Mouse (Mus musculus) G1E-ER4 (cell line): ENCODE measurements around the gene Gjb5. TPM values are rescaled to one million over a fixed set of nuclear protein-coding genes. Genes with fewer than 3 reads are reported as not detected.

Experiments
- GATA1 ChIP-seq: IDR thresholded peaks from one replicate; pipeline ENCODE4 v1.8.0; 2012; ENCODE audit warnings: low read length, inconsistent platforms
- polyA plus RNA-seq: library from polyadenylated mRNA; stranded (reverse); fragments of >175 nt; gene quantifications from 2 replicates; pipeline ENCODE4 v1.2.3, GENCODE M21; 2012

Gene Gjb5
- polyA plus RNA-seq, 1 experiment, result not detected

DNA sequence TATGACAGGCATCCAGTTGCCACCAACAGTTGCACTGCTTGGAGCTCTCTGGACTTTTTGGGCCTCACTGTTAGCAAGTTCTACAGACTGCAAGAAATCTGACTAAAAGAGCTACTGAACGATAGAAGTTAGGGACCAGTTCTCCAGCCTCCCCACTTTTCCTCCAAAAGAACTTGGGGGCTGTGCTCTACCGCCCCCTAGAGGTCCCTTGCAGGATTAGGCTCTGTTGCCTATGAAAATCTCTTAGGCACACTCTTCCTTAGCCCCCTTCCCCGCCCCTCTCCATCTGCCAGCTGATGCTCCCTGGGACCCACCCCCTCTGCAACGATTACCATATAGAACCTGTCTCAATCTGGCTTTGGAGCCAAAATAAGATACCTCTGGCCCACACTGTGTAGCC lies 5.3 kb upstream of the Gjb5 start:
- no peak for TF ChIP-seq GATA1

- no peak for TF ChIP-seq GATA1
These were observed 4.5 kb upstream of the Gjb5 start for GRCm38 (mm10) chr4:127362520-127362919.

GRCm38 (mm10) chr4:127354506-127355485 lies 3.2 kb downstream of the Gjb5 start:
- no peak for TF ChIP-seq GATA1

DNA sequence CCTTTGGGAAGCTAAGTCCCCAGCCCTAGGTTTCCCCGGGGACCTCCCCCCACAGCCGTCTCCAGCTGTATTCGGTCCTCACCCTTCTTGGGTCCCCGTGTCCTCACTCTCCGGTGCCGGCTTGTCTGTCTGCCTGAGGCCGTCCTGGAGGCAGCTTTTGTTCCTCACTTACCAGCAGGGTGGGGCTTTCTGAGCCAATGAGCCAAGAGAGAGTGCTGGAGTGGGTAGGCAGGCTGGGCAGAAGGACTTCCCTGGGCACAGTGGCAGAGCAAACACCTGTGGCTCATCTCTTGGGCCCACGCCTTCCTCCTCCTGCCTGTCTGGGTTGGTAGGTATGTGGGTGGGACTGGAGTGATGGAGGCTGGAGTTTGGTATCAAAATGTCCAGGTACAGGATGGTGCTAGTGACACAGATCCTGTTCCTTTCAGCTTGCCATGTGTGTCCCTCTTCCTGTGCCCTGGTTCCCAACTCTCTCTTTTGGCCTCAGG lies 4.0 kb downstream of the Gjb5 start, which contains the start of gene Gjb4:
Gene Gjb4, minus strand, starts transcription at position 131 of the 488 bp plus-strand sequence.
- TF ChIP-seq GATA1, result no peak

- TF ChIP-seq GATA1, result no peak
These were observed 5.4 kb downstream of the Gjb5 start for GRCm38 (mm10) chr4:127352594-127352993.

DNA sequence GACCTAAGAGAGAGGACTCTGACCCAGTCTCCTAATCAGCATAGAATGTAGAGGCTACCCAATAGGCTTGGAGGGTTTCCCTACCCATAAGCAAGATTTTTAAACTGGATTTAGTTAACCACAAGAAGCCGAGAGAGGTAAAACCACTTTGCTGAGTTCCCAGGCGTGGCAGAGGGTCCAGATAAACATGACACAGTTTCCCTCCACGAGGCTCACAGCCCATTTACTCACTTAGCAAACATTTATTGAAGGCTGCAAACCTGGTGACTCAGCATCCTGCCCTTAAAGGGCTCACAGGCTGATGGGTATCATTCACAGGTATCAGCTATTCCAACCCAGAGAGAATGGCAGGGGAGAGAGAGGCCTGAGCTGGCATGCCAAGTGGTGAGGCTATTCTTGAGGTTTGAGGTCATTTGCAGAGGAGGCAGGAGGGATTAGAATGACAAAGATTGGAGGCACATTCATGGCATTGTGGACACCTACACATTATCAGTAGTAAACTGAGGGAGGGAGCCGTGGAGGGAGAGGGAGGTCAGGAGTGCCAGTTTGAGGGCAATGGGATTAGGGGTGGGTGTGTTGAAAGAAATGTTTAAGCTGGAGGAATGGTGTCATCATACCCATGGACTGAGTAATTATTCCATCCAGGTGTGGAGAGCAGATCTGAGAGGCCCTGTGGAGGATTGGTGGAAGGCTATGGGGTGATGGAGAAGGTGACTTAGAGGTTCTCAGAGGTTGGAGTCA lies 8.3 kb downstream of the Gjb5 start:
- no peak for TF ChIP-seq GATA1

- no peak for TF ChIP-seq GATA1
These were observed 13.0 kb downstream of the Gjb5 start for GRCm38 (mm10) chr4:127345000-127345399.

DNA sequence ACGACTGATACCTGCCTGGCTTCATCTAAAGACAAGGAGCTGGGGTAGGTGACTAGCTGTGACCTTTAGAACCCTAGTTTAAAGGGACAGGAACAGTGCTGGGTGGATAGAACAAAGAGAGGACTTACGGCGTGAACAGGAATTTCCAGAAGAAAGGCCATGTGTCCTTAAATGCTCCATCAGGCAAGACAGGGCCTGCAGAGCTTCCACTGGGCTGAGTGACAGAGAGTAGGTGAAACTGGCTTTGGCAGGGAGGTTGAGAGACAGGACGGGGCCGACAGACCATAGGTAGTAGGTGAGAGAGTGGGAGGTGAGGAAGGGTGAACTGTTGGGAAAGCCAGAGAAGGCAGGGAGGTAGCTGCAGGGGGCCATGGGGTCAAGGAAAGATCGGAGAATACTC lies 16.6 kb downstream of the Gjb5 start:
- TF ChIP-seq GATA1, result no peak

DNA sequence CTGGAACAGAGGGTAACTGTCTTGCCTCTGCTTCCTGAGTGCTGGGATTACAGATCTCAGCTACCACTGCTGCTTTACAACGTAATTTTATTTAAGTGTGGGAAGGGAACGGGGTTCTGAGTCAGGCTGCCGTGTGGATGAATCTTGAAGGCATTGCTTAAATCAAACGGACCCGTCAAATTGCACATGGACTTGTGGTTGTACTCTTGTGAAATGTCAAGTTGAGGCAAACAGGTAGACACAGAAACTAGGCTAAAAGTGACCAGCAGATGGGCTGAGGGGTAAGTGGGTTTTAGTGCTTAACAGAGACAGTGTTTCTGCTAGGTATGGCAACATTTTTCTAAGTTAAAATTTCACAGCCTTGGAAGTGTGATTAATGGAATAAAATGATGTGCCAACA lies 20.3 kb downstream of the Gjb5 start:
- TF ChIP-seq GATA1, result no peak

- TF ChIP-seq GATA1, result no peak
These were observed 23.0 kb downstream of the Gjb5 start for GRCm38 (mm10) chr4:127334870-127335504.

- TF ChIP-seq GATA1, result no peak
These were observed 26.8 kb downstream of the Gjb5 start for GRCm38 (mm10) chr4:127331171-127331570.

GRCm38 (mm10) chr4:127330181-127331100 lies 27.5 kb downstream of the Gjb5 start, which contains the start of gene Gjb3:
Gene Gjb3, minus strand, starts transcription at chr4:127330844.
- no peak for TF ChIP-seq GATA1

GRCm38 (mm10) chr4:127329751-127330150 lies 28.2 kb downstream of the Gjb5 start:
- TF ChIP-seq GATA1, result no peak

GRCm38 (mm10) chr4:127329046-127329445 lies 28.9 kb downstream of the Gjb5 start:
- TF ChIP-seq GATA1, result no peak
